In genomic region chr4:137714020-137714624, GRCm38 (mm10) we compare ENCODE assay signal across 11 mouse cellular contexts. TPM values are rescaled to one million over a fixed set of nuclear protein-coding genes. Genes with fewer than 3 reads are reported as not detected.
DNase-seq lines count a peak whose midpoint lies in the region; ATAC-seq and TF ChIP-seq lines count a peak whose summit lies in the region.
"Had no signal": no experiment of that assay in that cellular context is flagged by ENCODE, and none has a peak within 500 bp of the region (broad histone marks: within the 10 kb centered on the region; RNA-seq: fewer than 3 reads in every experiment).

No protein-coding gene starts in this region.

- no peaks in the 10 kb centered on the region for H3K79me2 ChIP-seq in heart, adult 2 months (replicated peaks; ENCODE audit: control insufficient read depth, insufficient read depth, low read length)

- H3K4me1 ChIP-seq in heart, adult 2 months (ENCODE audit: control insufficient read depth, insufficient read depth, low read length) = no peaks in the 10 kb centered on the region
- peaks cover 3% of the 10 kb centered on the region; the same call in 1 of the 2 replicates for H3K4me1 ChIP-seq in heart, embryonic 11.5 days (ENCODE audit: control insufficient read depth, insufficient read depth, low read length)
- H3K4me1 ChIP-seq in testis, adult 2 months (ENCODE audit: control insufficient read depth, insufficient read depth, low read length) = peaks cover 6% of the 10 kb centered on the region
- H3K4me1 ChIP-seq in stomach, embryonic 14.5 days (ENCODE audit: control insufficient read depth, insufficient read depth, low read length) = peaks cover 6% of the 10 kb centered on the region
- H3K4me1 ChIP-seq in midbrain, embryonic 13.5 days (replicated peaks) = peaks cover 18% of the 10 kb centered on the region

- no peak overlapping the region for H3K4me2 ChIP-seq in heart, embryonic 11.5 days
- H3K4me2 ChIP-seq in stomach, embryonic 14.5 days (replicated peaks; ENCODE audit: low read depth, low read length) = no peak overlapping the region
- H3K4me2 ChIP-seq in midbrain, embryonic 13.5 days (replicated peaks) = no peak overlapping the region
- H3K4me2 ChIP-seq: hindbrain, embryonic 13.5 days; limb, embryonic 15.5 days had no signal

- ATAC-seq in heart, embryonic 11.5 days (replicated peaks; ENCODE audit: insufficient number of reproducible peaks, low FRiP score, low TSS enrichment) = no peak
- 0 out of 2 replicates have a peak, but pooled peaks have one; percentile 36 for ATAC-seq in erythroid progenitor cell, adult 5-6 weeks (replicated peaks; ENCODE audit: low FRiP score, poor library complexity, severe bottlenecking)
- peak; percentile 42; the same call in 1 of the 2 replicates for ATAC-seq in stomach, embryonic 14.5 days (ENCODE audit: insufficient number of reproducible peaks, insufficient read depth, low FRiP score, low read depth)
- no peak for ATAC-seq in midbrain, embryonic 13.5 days

- TF ChIP-seq CTCF in heart, adult 2 months (IDR thresholded peaks at IDR 0.05) = peak; percentile 43
- TF ChIP-seq CTCF in testis, adult 2 months (IDR thresholded peaks at IDR 0.05; ENCODE audit: control insufficient read depth, insufficient read depth, insufficient replicate concordance, low read depth, low read length) = 0 out of 2 replicates have a peak, but pooled peaks have one; percentile 9

- 46% methylated on average over 8 of the region's 8 CpGs for WGBS in heart, adult 2 months
- WGBS in heart, embryonic 11.5 days (ENCODE audit: insufficient replicate concordance) = 41% methylated on average over 8 of the region's 8 CpGs
- WGBS in stomach, embryonic 14.5 days = 42% methylated on average over 8 of the region's 8 CpGs
- 53% methylated on average over 8 of the region's 8 CpGs for WGBS in midbrain, embryonic 13.5 days

- no peak overlapping the region for H3K9ac ChIP-seq in heart, adult 2 months (ENCODE audit: low read depth, low read length)
- no peak overlapping the region for H3K9ac ChIP-seq in heart, embryonic 11.5 days (ENCODE audit: low read depth, low read length)
- no peak overlapping the region for H3K9ac ChIP-seq in stomach, embryonic 14.5 days (replicated peaks; ENCODE audit: low read depth, low read length)
- H3K9ac ChIP-seq in midbrain, embryonic 13.5 days (replicated peaks) = no peak overlapping the region
- H3K9ac ChIP-seq: hindbrain, embryonic 13.5 days; limb, embryonic 15.5 days had no signal

- DNase-seq in heart, adult 2 months = no peak
- no peak for DNase-seq in testis, postnatal 14 days (ENCODE audit: low spot score)
- no peak for DNase-seq in right cerebral cortex, postnatal 10 days (ENCODE audit: low spot score in 2 of 2)
- DNase-seq: cerebellum, adult 18-20 months had no signal

- intact Hi-C loops in heart, adult 2 months (cut with DNase I) = no loop called here

- no peaks in the 10 kb centered on the region for H3K36me3 ChIP-seq in heart, adult 2 months (ENCODE audit: control insufficient read depth, insufficient read depth, low read length)
- no peaks in the 10 kb centered on the region for H3K36me3 ChIP-seq in heart, embryonic 11.5 days (ENCODE audit: control insufficient read depth, insufficient read depth, low read length)
- H3K36me3 ChIP-seq in testis, adult 2 months (ENCODE audit: control insufficient read depth, insufficient read depth, low read length) = no peaks in the 10 kb centered on the region
- no peaks in the 10 kb centered on the region for H3K36me3 ChIP-seq in stomach, embryonic 14.5 days (ENCODE audit: control insufficient read depth, insufficient read depth, low read length)
- 0 out of 2 replicates have a peak, but pooled peaks cover 4% of the 10 kb centered on the region for H3K36me3 ChIP-seq in midbrain, embryonic 13.5 days
- H3K36me3 ChIP-seq: limb, embryonic 15.5 days had no signal

- H3K9me3 ChIP-seq in heart, embryonic 11.5 days (replicated peaks; ENCODE audit: control insufficient read depth, low read length) = no peaks in the 10 kb centered on the region
- no peaks in the 10 kb centered on the region for H3K9me3 ChIP-seq in stomach, embryonic 14.5 days (ENCODE audit: control insufficient read depth, low read depth, low read length)
- no peaks in the 10 kb centered on the region for H3K9me3 ChIP-seq in midbrain, embryonic 13.5 days
- H3K9me3 ChIP-seq: hindbrain, embryonic 13.5 days; limb, embryonic 15.5 days had no signal

- no peak overlapping the region for H3K4me3 ChIP-seq in heart, adult 2 months
- H3K4me3 ChIP-seq in heart, embryonic 11.5 days (ENCODE audit: low read depth, low read length) = no peak overlapping the region
- no peak overlapping the region for H3K4me3 ChIP-seq in testis, adult 2 months (ENCODE audit: control insufficient read depth, low read depth, low read length)
- no peak overlapping the region for H3K4me3 ChIP-seq in stomach, embryonic 14.5 days (ENCODE audit: low read depth, low read length)
- no peak overlapping the region for H3K4me3 ChIP-seq in midbrain, embryonic 13.5 days (replicated peaks)
- H3K4me3 ChIP-seq: hindbrain, embryonic 13.5 days; limb, embryonic 15.5 days had no signal

- no peak for TF ChIP-seq POLR2A in heart, adult 2 months (IDR thresholded peaks at IDR 0.05; ENCODE audit: insufficient read depth, low read depth, low read length)
- no peak for TF ChIP-seq POLR2A in testis, adult 2 months (IDR thresholded peaks at IDR 0.05; ENCODE audit: control insufficient read depth, low read depth, low read length)

- TF ChIP-seq EP300 in heart, adult 2 months (IDR thresholded peaks at IDR 0.05; ENCODE audit: insufficient read depth, low read depth, low read length) = no peak

- no peaks in the 10 kb centered on the region for H3K27me3 ChIP-seq in heart, adult 2 months (ENCODE audit: control insufficient read depth, insufficient read depth, low read length)
- H3K27me3 ChIP-seq in heart, embryonic 11.5 days (ENCODE audit: control insufficient read depth, insufficient read depth, low read length) = peaks cover 65% of the 10 kb centered on the region
- H3K27me3 ChIP-seq in testis, adult 2 months (ENCODE audit: control insufficient read depth, insufficient read depth, low read length) = no peaks in the 10 kb centered on the region
- H3K27me3 ChIP-seq in stomach, embryonic 14.5 days (ENCODE audit: control insufficient read depth, insufficient read depth, low read length) = no peaks in the 10 kb centered on the region
- peaks cover 10% of the 10 kb centered on the region; the same call in 1 of the 2 replicates for H3K27me3 ChIP-seq in midbrain, embryonic 13.5 days
- H3K27me3 ChIP-seq: limb, embryonic 15.5 days had no signal

- H3K27ac ChIP-seq in heart, adult 2 months = no peak overlapping the region
- no peak overlapping the region for H3K27ac ChIP-seq in heart, embryonic 11.5 days (ENCODE audit: low read depth, low read length)
- H3K27ac ChIP-seq in testis, adult 2 months (ENCODE audit: control insufficient read depth, insufficient read depth, low read depth, low read length) = no peak overlapping the region
- H3K27ac ChIP-seq in stomach, embryonic 14.5 days (ENCODE audit: low read length) = no peak overlapping the region
- H3K27ac ChIP-seq in midbrain, embryonic 13.5 days = no peak overlapping the region
- H3K27ac ChIP-seq: hindbrain, embryonic 13.5 days; limb, embryonic 15.5 days had no signal

RNA-seq across cellular contexts. Expression of gene Rap1gap, which starts 49.6 kb away (rescaled TPM):
- total RNA-seq in heart, adult 2 months (2021) = 10 to 100 TPM; 14.7 to 15.6 TPM
- 33.6 and 35.9 TPM in 2 replicates for polyA plus RNA-seq in heart, adult 2 months (2012; rRNA removed)
- 3.3 and 5.1 TPM in 2 replicates for polyA plus RNA-seq in heart, embryonic 11.5 days (2014; fragmentation: Nextera tagmentation; extraction: Ambion mirVana)
- polyA plus RNA-seq in testis, adult 2 months (2012; rRNA removed) = 20.8 and 27.9 TPM in 2 replicates
- total RNA-seq in erythroid progenitor cell, adult 5-6 weeks (2015; ENCODE audit: low replicate concordance) = not detected in 2 replicates
- total RNA-seq in erythroid progenitor cell, adult 5-6 weeks (2017; ENCODE audit: low replicate concordance) = not detected in 2 replicates
- polyA plus RNA-seq in stomach, embryonic 14.5 days (2014; fragmentation: Nextera tagmentation; extraction: Ambion mirVana) = 17.5 and 24.6 TPM in 2 replicates
- polyA plus RNA-seq in midbrain, embryonic 13.5 days (2015; fragmentation: Nextera tagmentation; extraction: Ambion mirVana) = 28.5 and 30.4 TPM in 2 replicates

Comparison
In these comparisons a context has a peak if more than half of its experiments do, and no peak if none do; other contexts are left out.
1. ATAC-seq: peak in erythroid progenitor cell, adult 5-6 weeks (single experiment) and stomach, embryonic 14.5 days (single experiment); none in heart, embryonic 11.5 days (single experiment) and midbrain, embryonic 13.5 days (single experiment).